Mouse (Mus musculus) left cerebral cortex, adult 11 months (tissue): ENCODE results near the gene Rdh16.
"Not testable (repeated sequence)": the region's sequence is repeated elsewhere in the genome, so short reads cannot be mapped to it uniquely, and the experiment has no call there.

Experiments
- DNase-seq: peaks from one replicate; pipeline ENCODE4 v3.0.0; 2022; ENCODE audit warnings: low spot score

Rdh16 gene

DNA sequence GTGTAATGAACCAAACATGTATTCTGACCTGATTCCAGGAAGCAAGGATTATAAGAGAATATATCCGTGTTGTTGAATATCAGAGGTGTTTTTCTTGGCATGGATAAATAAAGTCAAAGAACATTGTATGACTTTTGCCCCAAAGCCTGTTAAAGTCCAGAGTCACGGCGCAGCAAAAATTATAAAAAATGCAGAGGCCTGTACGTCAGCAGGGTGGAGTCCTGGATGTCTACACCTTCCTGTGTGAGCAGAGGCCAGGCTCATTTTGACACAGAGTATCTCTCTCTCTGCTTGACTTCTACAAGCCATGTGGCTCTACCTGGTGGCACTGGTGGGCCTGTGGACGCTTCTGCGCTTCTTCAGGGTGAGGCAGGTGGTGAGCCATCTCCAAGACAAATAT is at the start of gene Rdh16:
Rdh16 (plus strand) TSS at position 262 of the 400 bp plus-strand sequence.
- DNase-seq: no peak

DNA sequence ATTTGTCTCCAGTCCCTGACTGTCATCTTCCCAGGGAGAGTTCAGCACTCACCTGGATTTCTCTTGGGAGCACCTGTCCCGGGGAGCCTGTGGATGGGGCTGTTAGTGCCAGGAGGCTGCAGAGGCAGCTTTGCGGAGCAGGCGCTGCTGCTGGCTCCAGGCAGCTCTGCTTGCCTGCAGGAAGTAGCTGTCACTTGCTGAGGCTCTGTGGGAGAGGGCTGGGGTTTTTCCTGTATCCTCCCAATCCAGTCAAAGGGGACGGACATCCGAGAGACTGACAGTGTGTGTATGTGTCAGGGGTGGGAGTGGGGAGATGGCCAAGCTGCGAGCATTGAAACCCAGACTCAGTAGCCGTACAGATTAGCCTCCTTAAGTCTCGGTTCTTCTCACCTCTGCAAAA is 49.4 kb upstream of the Rdh16 start, which contains the start of gene Gpr182:
Gpr182 (minus strand) TSS at position 185 of the 400 bp plus-strand sequence.
- no peak for DNase-seq

DNA sequence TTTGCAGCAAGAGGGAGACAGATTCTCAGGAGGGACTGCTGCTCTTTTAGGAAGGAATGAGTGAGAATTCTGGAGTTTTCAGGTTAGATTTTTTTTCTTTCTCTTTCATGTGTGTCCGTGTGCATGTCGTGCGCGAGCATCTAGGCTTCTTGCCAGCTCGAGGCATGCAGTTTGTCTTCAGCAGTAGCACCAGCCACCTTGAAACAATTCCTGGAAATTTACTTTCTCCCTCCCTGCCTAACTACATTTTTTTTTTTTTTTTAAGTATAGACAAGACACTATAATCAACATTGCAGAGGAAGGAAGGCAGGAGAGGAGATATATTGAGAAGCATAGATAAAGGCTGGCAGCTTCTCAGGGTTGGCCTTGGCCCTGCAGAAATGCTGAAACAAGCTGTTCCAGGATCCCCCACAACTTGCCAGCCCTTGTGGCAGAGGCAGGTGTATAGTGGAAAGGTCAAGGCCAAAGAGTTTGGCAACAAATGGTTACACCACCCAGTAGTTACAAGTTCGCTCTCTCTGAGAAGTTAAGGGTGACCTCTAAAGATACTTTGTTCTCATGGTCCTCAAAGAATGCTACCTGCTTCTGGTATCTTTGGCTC is 46.3 kb upstream of the Rdh16 start:
- no peak for DNase-seq

DNA sequence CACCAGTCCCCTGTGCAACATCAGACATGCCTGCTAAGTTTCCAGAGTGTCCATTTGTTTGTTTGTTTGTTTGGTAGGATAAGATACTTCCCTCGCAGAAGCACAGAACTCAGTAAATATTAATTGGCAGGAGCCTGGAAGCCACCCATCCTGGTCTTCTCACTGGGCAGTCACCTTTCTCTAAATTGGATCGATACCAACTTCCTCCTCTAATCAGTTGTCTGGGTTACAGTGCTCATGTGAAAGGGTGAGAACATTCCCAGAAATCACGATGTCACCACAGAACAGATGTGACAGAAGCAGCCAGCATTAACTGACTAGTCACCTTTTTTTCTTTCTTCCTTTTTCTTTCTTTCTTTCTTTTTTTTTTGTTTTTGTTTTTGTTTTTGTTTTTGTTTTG is 45.7 kb upstream of the Rdh16 start:
- DNase-seq: no peak

DNA sequence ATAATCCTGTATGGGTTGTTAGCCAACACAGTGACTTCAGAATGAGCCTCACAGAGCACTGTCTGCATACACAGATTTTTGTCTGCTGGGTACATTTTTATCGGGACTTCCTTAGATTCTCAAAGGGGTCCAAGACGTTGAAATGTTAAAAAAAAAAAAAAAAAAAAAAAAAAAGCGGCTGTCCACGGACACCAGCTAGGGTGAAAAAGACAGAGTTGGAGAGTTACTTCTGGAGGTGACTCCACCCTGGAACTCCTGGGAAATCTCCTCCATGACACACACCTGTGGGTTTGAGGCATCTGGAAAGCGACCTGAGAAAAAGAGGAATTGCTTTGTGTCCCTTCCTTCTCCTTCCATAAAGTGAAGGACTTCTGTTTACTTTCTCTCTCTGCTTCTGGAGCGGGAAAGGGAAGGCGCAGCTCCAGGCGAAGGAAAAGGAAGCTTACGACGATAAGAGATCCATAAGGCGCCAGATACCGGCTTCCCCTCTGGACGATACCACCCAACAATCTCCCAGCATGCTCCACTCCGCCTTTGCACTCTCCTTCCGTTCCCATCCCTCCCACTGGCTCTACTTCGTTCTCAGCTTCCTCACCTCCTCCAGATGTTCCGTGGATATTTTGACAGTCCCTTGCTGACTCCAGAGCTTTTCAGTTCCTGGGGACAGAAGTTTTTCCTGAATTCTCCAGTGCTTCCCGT is 45.0 kb upstream of the Rdh16 start:
- no peak for DNase-seq

DNA sequence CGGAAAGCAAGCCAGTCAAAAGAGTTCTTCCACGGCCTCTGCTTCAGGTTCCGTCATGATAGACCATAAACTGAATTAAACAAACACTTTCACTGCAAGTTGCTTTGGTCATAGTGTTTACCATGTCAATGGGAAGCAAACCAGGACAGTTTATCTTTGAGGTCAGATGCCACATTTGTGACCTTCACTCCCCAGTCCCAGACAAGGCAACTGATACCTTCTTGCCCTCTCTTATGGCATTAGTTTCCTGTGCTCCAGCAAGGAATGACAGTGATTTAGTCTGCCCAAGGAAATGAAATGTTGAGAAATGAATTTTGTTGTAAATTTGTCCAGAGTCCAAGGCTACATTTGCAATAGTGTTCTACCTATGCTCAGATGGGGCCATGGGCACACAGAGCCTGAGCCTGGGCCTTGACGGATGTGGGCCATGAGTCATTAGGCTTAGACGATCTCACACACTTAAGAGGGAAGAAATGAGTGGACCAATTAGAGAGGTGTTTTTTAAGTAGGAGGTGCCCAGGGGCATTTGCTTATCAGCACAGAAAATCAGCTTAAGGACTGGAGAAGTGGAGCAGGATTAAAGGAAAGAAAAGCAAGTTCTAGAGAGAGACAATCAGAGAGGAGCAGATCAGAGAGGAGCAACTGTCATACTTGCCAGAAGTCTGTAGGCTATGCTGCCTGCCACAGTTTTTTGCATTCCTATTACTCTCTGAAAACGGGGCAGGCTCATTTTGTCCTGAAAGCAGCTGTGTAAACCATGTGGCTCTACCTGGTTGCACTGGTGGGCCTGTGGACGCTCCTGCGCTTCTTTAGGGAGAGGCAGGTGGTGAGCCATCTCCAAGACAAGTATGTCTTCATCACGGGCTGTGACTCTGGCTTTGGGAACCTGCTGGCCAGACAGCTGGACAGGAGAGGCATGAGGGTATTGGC is 41.5 kb upstream of the Rdh16 start, which contains the start of the genes Rdh1 and Rdh16f1:
Rdh1 (plus strand) TSS at position 541 of the 930 bp plus-strand sequence.
Rdh16f1 (plus strand) TSS at position 607 of the 930 bp plus-strand sequence.
- DNase-seq: no peak

DNA sequence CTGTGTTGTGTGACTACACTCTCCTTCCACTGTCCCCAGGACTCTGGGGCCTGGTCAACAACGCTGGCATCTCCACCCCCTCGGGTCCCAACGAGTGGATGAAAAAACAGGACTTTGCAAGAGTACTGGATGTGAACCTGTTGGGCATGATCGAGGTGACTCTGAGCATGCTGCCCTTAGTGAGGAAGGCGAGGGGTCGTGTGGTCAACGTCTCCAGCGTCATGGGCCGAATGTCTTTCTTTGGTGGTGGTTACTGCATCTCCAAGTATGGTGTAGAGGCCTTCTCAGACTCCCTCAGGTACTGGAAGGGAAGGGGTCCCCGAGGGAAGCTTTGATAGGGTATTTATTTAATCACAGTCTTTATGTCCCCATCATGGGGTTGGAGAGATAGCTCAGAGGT is 38.0 kb upstream of the Rdh16 start:
- DNase-seq: not testable (repeated sequence)

DNA sequence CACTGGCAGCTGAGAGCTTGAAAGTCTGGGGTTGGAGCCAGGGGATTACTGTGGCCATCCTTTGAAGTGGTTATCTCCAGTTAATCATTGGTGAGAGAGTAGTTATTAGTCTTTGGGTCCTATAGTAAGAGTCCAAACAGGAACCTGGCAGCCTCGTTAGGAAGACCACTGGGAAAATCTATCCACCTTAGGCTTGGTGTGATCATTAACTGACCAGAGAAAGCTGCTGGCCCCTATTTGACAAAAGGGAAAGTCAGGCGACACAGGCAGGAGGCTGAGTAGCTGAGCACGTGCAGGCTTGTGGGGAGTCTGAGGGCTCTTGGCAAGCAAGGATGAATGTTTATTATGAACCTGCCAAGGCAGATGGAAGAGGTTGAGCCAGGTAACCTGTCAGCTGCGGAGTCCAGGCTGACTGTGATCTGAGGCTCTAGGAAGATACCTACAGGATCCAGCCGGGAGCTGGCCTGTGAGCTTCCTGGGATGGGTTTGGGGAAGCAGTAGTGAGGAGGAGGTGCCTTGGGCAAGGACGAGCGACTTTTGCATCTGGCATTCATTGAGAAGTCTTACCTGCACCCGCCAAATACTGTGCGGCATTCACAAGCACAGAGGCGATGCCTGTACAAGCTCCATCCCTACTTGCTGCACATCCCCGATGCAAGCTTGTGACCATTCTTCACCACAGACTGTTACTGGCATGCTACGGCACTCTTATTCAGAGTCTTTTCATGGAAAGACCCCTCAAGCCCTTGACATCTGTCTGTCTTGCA is 36.9 kb upstream of the Rdh16 start:
- no peak for DNase-seq

DNA sequence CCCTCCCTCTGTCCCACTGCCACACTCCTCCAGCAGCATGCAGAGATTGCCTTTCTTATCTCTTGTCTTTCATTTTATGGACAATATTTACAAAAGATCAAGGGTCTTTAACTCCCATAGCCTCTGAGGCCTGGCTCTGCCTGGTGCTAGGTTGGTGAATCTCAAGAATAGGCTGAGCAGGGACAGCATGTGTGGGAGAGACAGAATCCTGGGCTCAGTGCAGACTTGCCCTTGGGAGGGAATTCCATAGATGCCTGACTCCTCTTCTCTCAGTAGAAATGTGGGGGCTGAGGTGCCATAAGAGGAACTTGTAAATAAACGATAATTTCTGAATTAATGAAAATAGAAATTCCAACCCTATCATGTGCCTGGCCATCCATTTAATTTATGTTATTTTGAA is 34.4 kb upstream of the Rdh16 start:
- no peak for DNase-seq

DNA sequence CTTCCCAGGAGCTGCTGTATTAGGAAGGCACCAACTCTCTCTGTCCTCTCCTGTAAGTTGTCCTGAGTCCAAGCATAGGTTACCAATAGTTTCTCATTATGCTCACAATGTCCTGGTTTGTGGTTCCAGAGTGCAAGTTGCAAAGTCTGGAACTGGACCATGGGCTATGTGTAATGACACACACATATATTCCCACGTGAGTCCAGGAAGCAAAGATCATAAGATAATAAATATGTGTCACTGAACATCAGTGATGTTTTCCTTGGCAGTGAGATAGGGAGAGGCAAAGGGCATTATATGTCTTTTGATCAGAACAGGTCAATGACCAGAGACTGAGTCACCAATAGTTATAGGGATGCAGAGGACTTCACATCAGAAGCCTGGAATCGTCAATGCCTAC is 24.9 kb upstream of the Rdh16 start, which contains the start of gene Rdh9:
Rdh9 (plus strand) TSS at position 376 of the 400 bp plus-strand sequence.
- DNase-seq: no peak

DNA sequence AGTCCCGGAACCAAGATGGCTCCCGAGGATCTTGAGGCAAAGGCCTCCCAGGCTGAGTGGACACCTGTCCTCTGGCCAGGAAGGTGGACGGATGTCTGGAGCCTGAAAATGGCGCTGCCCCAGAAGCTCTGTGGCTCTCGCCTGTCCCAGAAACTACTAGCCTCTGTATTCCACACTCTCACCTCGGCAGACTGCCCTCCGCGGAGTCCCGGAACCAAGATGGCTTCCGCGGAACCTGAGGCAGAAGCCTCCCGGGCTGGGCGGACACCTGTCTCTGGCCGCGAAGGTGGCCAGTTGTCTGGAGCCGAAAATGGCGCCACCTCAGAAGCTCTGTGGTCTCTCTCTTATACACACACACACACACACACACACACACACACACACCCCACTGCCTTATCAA is 18.6 kb upstream of the Rdh16 start:
- DNase-seq: not testable (repeated sequence)

DNA sequence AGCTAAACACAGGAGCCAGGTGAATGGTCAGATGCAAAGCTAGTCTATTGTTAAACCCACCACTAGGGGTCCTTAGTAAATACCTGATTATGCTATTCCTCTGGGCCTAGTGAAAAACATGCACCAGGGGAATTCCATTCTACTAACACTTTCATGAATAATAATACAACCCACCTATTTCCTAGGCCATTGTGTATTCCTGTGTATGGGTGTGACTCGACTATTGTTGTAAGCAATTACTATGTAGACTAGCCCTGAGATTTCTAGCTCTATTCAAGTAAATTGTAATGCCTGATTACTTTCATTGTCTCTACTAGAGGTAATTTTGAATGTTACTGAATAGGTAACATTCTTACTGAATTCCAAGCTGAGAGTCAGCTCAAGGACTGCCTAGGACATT is 15.5 kb upstream of the Rdh16 start:
- not testable (repeated sequence) for DNase-seq

DNA sequence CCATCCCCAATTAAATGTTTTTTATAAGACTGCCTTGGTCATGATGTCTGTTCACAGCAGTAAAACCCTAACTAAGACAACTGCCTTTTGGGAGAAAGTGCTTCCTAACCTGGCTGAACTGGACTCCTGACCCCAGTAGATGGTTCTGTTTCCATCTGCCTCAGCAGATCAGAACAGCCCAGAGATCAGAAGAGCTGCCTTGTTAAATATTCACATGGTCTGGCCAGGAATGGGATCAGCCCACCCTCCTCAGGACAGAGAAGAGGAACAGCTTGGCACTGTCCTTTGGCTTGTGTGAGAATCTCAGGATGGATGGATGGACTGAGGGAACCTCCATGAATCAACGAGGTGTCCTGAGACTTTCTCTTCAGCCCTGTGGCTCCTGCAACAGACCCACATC is 1.7 kb upstream of the Rdh16 start:
- DNase-seq: no peak

DNA sequence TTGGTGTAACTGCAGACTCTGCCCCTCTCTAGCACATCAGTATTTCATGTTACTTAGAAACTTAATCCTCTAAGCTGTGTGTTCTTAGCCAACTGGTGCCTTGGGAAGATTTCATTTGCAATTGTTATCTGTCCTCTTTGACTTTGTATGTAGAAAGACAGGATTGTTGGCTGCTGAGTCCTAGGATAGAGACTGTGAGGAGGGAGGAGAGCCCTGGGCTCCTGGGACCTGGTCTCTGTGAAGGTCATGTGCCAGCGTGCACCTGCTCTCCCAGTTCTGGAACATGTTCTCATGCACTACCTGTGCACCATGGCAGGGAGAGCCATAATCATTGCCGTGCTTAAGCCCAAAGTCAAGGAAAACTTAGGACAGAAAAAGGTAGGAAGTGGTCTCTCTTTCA is 660 bp downstream of the Rdh16 start:
- DNase-seq: no peak

DNA sequence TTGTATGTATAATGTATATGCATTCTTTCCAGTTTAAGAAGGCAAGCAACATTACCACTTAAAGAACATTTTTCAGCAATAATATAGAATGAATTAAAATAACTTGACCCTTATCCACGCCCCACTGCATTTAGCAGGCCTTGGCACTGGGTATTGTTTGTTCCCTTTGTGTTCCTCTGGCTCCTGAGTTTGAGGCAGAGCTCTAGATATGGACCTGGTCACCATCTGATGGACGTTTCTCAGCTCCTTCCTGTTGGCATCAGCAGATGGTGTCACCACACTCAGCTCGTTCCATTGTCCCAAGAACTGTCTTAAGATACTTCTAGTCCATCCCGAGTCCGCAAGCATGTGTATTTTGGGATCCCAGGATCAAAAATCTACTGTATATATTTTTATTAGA is 1.3 kb downstream of the Rdh16 start:
- DNase-seq: no peak

DNA sequence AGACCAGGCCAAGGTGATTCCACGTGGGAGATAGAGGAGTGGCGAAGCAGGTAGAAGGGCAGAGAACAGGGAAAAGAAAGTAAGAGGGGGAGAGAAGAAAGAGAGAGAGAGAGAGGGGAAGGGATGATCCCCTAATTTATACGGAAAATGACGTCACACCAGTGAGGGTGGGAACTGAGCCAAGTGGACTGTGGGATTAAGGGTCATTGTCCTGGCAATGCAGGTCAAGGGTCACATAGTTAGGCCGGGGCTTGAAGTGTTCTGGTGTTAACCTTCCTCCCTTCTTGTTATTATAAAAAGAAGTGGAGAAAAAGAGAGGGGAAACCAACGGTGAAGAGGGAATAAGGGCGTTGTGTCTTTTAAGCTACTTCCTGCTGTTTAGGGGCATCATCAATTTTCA is 3.5 kb downstream of the Rdh16 start:
- no peak for DNase-seq

DNA sequence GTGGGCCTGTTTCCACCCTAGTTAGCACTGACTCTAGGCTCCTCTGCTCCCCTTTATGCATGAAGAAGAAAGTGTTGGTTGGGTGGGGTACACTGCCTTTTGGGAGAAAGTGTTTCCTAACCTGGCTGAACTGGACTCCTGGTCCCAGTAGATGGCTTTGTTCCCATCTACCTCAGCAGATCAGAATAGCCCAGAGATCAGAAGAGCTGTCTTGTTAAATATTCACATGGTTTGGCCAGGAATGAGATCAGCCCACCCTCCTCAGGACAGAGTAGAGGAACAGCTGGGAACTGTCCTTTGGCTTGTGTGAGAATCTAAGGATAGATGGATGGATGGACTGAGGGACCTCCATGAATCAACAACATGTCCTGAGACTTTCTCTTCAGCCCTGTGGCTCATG is 14.9 kb downstream of the Rdh16 start:
- no peak for DNase-seq

DNA sequence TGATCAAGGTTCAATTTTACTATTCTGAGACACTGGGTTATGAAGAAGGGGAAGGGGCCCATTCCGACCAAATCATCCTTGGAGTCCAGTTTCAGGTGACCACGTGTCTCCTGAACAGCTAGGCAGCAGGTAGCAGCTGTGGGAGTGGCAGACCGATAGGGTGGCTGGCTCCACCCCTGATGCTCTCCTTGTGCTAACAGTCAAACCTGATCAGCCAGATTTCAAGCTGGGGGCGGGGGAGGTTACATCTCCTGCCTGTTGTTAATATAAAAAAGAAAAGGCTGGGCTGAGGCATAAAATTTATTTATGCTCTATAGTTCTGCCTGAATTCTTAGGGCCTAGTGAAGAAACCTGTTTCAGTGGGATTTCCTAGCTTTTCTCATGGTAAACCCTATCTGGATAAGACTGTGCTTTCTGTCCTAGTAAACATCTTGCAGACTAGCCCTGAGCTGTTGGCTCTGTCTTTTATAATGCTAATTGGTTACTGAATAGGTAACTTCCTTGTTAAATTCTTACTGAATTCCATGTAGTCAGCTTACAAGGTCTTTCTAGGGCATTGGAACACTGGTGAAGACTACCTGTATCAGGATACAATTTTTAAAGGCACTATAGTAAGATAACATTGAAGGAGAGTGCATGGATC is 16.4 kb downstream of the Rdh16 start:
- DNase-seq: not testable (repeated sequence)

DNA sequence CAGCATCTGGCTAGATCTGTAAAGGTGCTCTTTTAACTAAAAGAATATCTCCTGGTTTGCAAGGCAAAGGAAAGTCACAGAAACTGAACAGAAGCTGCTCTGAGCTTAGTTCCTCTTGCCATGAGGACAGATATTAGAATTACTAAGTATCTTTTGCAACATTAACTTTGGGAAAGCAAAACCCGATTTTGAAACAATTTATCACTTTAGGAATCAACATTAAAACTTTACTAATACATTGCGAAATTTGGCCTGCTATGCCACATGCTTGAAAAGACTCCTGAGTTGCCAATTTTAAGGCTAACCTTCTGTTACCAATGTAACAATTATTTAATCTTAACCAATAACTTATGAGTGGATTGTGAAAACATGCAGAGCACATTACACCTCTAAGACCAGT is 20.9 kb downstream of the Rdh16 start:
- not testable (repeated sequence) for DNase-seq

DNA sequence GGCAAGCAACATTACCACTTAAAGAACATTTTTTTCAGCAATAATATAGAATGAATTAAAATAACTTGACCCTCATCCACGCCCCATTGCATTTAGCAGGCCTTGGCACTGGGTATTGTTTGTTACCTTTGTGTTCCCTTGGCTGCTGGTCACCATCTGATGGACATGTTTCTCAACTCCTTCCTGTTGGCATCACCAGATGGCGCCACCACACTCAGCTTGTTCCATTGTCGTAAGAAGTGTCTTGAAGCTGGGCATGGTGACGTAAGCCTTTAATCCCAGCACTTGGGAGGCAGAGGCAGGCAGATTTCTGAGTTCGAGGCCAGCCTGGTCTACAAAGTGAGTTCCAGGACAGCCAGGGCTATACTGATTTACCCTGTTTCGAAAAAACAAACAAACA is 24.4 kb downstream of the Rdh16 start:
- no peak for DNase-seq

DNA sequence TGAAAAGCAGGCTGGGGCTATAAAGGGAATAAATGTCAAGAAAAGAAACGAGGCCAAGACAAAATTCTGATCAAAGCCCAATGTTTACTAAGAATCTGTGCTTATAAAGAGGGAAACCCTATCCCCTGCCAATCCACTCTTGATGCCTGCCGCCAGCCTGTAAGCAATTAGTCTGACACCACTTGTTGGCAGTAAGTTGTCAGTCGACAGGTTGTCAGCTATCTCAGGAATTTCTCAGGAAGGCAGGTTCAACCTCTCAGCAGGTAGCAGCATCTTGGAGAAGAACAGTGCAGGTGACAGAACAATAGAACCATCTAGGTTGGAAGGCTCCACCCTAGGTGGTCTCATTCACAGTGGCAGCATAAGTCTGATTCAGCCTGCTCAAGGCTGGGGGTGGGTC is 28.2 kb downstream of the Rdh16 start:
- DNase-seq: no peak
